Mouse (Mus musculus) bone marrow, adult 2 months (tissue): ENCODE data around the gene Adad2.

Experiments used
- CTCF ChIP-seq: fragments of 200-500 bp; IDR thresholded peaks from 2 replicates; pipeline ENCODE4 v1.5.1; 2011; ENCODE audit warnings: low read length, control low read depth; ENCODE audit not compliant: control insufficient read depth, insufficient read depth
- POLR2A ChIP-seq: fragments of 200-500 bp; IDR thresholded peaks from 2 replicates; pipeline ENCODE4 v1.6.1; 2011; ENCODE audit warnings: low read depth, mild to moderate bottlenecking, control low read depth, low read length, borderline replicate concordance; ENCODE audit not compliant: control insufficient read depth

GRCm38 (mm10) chr8:119563849-119564251, 48.7 kb upstream of the Adad2 start:
- TF ChIP-seq POLR2A, result no peak
- no peak for TF ChIP-seq CTCF
